Mouse (Mus musculus) stomach, postnatal 0 days (tissue): ENCODE data around the gene Cdc42ep5.

ENCODE experiments used
- CTCF ChIP-seq: IDR thresholded peaks from 2 replicates; pipeline ENCODE4 v1.5.1; 2016; ENCODE audit warnings: antibody characterized with exemption, low read depth, mild to moderate bottlenecking, moderate library complexity
- EP300 ChIP-seq: optimal IDR thresholded peaks from 2 replicates; pipeline ENCODE3; 2016; ENCODE audit warnings: antibody characterized with exemption

- TF ChIP-seq CTCF, result no peak
- TF ChIP-seq EP300, result no peak
Observed at GRCm38 (mm10) chr7:4146241-4147180, 18.1 kb downstream of the Cdc42ep5 start.
